Mouse (Mus musculus): ENCODE measurements around the gene Galm. TPM values are rescaled to one million over a fixed set of nuclear protein-coding genes. Genes with fewer than 3 reads are reported as not detected.
"Not testable (repeated sequence)": the region's sequence is repeated elsewhere in the genome, so short reads cannot be mapped to it uniquely, and the experiment has no call there.

Galm gene
- polyA plus RNA-seq, 1 experiment from 2014 or later, result 2.2 TPM

DNA sequence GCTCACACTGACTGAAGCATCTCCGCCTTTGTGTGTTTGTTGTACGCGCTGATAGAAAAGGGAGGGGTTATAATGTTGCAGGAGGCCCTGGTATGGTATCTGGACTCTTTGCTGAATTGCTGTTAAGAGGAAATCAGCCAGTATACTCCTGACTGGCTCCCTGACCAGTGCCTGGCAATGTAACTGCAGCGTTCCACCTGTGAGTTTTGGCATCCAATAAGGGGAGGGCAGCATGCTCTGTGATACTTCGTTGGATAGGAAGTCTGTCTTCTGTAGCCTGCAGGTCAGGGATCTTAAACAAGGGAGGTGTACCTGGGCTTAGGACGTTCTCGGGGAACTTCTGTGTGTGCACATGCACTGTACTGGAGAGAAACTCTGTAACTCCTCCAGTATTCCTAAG, 43.7 kb downstream of the Galm start:
- ATAC-seq (ENCODE audit: low FRiP score, low read depth), result no peak
- Histone ChIP-seq H3K36me3 (no peaks in the 10 kb centered on the region), H3K4me3 (no peak overlapping the region), H3K4me1 (replicated peaks) (peaks cover 20% of the 10 kb centered on the region), H3K9ac (no peak overlapping the region), H3K27me3 (no peaks in the 10 kb centered on the region), H3K9me3 (no peaks in the 10 kb centered on the region), H3K4me2 (no peak overlapping the region), H3K27ac (replicated peaks) (no peak overlapping the region)
- 88% methylated on average over 7 of the region's 7 CpGs for WGBS

DNA sequence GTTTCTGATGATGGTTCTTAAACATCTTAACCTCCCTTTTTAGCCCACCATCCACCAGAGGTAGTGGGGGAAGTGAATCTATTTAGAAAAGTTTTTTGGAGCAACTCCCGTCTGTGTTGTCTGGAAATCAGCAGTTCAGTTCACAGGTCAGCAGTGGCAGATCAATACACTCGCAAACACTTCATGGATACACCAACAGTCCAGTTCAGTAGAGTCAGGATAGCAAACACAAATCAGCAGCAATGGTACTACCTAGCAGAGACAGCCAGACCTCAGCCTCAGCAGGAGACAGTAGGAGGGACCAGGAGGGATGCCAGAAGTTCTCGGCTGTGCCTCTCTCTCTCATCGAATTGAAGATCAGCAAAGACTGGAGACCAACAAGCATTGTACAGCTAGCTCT, 44.7 kb downstream of the Galm start:
- no peak for ATAC-seq (ENCODE audit: low FRiP score, low read depth)
- Histone ChIP-seq H3K27ac (replicated peaks) (no peak overlapping the region), H3K4me3 (no peak overlapping the region), H3K4me1 (replicated peaks) (peaks cover 19% of the 10 kb centered on the region), H3K36me3 (no peaks in the 10 kb centered on the region), H3K9me3 (no peaks in the 10 kb centered on the region), H3K27me3 (no peaks in the 10 kb centered on the region), H3K4me2 (no peak overlapping the region), H3K9ac (no peak overlapping the region)
- WGBS, result 88% methylated on average over 4 of the region's 4 CpGs

DNA sequence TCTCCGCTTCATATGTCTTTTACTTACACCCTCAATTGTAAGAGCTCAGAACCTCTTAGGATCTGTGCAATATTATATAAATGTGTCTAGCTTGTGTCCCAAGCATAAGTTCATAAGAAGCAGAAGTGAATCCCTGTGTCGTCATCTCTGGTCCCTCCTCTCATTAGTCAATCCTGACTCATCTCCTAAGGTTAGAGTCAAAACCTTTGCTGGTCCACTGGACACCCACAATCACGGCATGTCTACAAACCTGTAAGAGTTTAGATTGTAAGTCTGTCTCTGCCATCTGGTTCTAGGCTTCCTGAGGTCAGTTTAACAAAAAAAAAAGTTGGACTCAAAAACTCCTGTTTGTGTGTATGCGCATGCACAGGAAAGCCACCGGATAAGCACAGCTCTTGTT, 45.5 kb downstream of the Galm start:
- no peak overlapping the region for H3K4me3 ChIP-seq
- no peaks in the 10 kb centered on the region for H3K36me3 ChIP-seq
- no peak overlapping the region for H3K4me2 ChIP-seq
- peaks cover 15% of the 10 kb centered on the region for H3K4me1 ChIP-seq (replicated peaks)
- no peak for ATAC-seq (ENCODE audit: low FRiP score, low read depth)
- H3K27me3 ChIP-seq, result no peaks in the 10 kb centered on the region
- H3K27ac ChIP-seq (replicated peaks), result no peak overlapping the region
- no peaks in the 10 kb centered on the region for H3K9me3 ChIP-seq
- H3K9ac ChIP-seq, result no peak overlapping the region
- WGBS, result 89% methylated on average over 5 of the region's 5 CpGs

DNA sequence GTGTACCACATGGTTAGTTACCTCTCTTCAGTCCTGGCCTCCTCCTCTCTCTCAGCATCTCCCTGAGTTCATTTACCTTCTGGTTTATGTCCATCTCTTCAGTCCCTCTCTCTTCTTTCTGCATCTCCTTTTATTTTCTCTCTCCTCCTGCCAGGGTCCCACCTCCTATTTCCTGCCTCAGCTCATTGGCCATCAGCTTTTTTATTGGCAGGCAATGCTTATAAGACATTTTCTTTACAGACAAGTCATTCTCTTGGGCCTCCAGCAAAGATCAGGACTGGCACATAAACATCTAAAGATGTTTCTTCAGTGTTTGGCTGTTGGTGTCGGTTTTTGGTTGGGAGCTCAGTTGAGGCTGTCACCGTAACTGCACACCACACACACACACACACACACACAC, 46.4 kb downstream of the Galm start:
- peaks cover 6% of the 10 kb centered on the region for H3K4me1 ChIP-seq (replicated peaks)
- WGBS, result 98% methylated on average over 2 of the region's 2 CpGs
- H3K27me3 ChIP-seq, result no peaks in the 10 kb centered on the region
- ATAC-seq (ENCODE audit: low FRiP score, low read depth), result no peak
- H3K9me3 ChIP-seq, result no peaks in the 10 kb centered on the region
- no peaks in the 10 kb centered on the region for H3K36me3 ChIP-seq
- no peak overlapping the region for H3K9ac ChIP-seq
- H3K27ac ChIP-seq (replicated peaks), result no peak overlapping the region
- H3K4me2 ChIP-seq, result no peak overlapping the region
- no peak overlapping the region for H3K4me3 ChIP-seq

DNA sequence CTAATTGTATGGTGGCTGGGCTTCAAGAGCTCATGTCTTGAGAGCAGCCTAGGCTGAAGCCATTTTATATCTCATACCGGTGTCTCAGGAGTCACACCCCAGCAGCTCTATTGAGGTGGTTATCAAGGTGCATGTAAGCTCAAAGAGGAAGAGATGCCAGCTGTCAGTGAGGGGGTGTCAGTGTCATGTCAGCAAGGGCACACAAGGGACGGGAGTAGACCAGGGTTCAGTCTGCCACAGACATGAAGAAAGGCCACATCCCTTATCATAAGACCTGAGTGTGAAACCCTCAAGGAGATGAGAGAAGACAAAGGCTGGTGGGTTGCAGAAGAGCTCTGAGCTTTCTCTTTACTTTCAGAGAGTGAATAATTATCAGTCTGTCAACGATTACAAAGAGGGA, 46.9 kb downstream of the Galm start:
- no peaks in the 10 kb centered on the region for H3K36me3 ChIP-seq
- no peak overlapping the region for H3K4me3 ChIP-seq
- H3K9ac ChIP-seq, result no peak overlapping the region
- H3K9me3 ChIP-seq, result no peaks in the 10 kb centered on the region
- peaks cover 1% of the 10 kb centered on the region for H3K4me1 ChIP-seq (replicated peaks)
- WGBS, result 82% methylated on average over 3 of the region's 3 CpGs
- no peak overlapping the region for H3K27ac ChIP-seq (replicated peaks)
- no peak for ATAC-seq (ENCODE audit: low FRiP score, low read depth)
- H3K27me3 ChIP-seq, result no peaks in the 10 kb centered on the region
- H3K4me2 ChIP-seq, result no peak overlapping the region

DNA sequence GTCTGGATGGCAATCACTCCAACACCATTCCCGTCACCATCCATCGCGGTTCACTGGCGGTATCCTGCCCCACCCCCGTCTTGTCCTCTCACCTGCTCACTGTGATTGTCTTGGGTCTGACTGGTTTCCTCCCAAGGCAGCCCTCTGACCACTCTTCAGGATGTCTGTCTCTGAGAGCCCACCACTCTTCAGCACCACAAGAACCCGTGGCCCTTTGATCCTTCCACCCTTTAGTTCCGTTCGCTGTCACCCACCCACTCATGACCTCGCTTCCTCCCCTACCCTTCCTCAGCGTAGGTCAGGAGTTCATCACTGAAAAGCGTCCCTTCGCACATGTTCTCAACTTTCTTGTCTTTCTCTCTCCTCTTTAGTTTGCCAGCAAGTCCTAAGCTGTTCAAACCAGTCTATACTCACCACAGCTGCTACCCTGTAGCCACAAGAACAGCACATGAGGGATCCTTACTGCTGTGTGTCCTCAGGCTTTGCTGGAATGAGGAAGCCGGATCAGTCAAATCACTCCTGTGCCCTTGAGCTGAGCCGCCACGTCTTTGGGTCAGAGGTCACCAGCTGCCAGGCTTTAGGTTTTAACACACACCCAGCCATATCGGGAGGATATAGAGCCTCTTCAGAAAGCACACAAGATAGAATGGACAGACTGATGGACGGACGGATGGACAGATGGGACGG, 47.6 kb downstream of the Galm start:
- Histone ChIP-seq H3K27ac (replicated peaks) (no peak overlapping the region), H3K36me3 (no peaks in the 10 kb centered on the region), H3K27me3 (no peaks in the 10 kb centered on the region), H3K4me2 (no peak overlapping the region), H3K4me1 (replicated peaks) (no peaks in the 10 kb centered on the region), H3K9ac (no peak overlapping the region), H3K9me3 (no peaks in the 10 kb centered on the region), H3K4me3 (no peak overlapping the region)
- 79% methylated on average over 19 of the region's 19 CpGs for WGBS
- no peak for ATAC-seq (ENCODE audit: low FRiP score, low read depth)

DNA sequence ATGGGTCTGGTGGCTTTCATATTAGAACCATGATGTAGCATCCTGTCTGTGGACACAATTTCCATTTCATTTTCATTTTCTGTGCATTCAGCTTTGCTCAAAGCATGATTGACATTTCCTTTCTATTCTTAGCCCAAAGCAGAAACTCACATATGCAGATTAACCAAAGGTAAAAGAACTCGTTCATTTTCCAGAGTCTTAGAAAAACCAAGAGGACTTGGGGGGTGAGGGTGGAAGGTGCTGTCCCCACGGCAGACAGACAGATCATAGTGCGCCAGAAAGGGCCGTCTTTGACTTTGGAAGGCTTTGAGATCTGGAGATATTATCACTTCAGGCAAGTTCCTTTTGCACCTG, 48.1 kb downstream of the Galm start:
- whole genome bisulfite sequencing, result 78% methylated on average over 4 of the region's 4 CpGs
- ATAC-seq (ENCODE audit: low FRiP score, low read depth), result no peak
- Histone ChIP-seq H3K27me3 (no peaks in the 10 kb centered on the region), H3K4me3 (no peak overlapping the region), H3K9ac (no peak overlapping the region), H3K4me2 (no peak overlapping the region), H3K27ac (replicated peaks) (no peak overlapping the region), H3K9me3 (no peaks in the 10 kb centered on the region), H3K36me3 (no peaks in the 10 kb centered on the region), H3K4me1 (replicated peaks) (no peaks in the 10 kb centered on the region)

DNA sequence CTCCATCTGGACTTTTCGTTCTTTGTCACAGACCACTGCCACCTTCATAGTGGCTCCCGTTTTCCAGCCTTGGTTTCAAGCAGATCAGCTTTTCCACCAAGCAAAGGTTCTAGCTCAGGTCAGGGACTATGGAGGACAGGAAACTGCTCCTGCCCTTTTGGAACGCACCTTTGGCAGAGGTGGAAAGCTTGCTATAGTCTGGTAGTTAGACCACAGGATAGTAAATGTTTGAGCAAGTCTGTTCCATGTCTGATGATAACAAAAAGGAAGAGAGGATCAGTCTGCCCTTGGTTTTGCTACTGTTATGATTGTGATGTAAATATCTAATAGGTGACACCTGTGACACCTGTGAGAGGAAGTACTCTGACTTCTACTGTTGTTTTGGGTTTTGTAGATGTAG, 48.7 kb downstream of the Galm start:
- Histone ChIP-seq H3K36me3 (no peaks in the 10 kb centered on the region), H3K9ac (no peak overlapping the region), H3K4me1 (replicated peaks) (no peaks in the 10 kb centered on the region), H3K27me3 (no peaks in the 10 kb centered on the region), H3K4me3 (no peak overlapping the region), H3K4me2 (no peak overlapping the region), H3K27ac (replicated peaks) (no peak overlapping the region), H3K9me3 (no peaks in the 10 kb centered on the region)
- no peak for ATAC-seq (ENCODE audit: low FRiP score, low read depth)
- 91% methylated on average over 3 of the region's 3 CpGs for WGBS

DNA sequence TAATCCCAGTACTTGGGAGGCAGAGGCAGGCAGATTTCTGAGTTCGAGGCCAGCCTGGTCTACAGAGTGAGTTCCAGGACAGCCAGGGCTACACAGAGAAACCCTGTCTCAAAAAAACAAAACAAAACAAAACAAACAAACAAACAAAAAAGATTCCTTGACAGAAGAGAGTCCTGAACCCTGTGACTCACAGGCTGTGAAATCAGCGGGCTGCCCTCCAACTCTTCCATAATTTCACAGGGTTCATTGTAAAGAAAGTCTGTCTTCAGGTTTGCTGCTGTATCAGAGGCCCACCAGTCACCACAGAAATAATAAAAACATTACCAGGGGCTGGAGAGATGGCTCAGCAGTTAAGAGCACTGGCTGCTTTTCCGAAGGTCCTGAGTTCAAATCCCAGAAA, 51.6 kb downstream of the Galm start:
- H3K27me3 ChIP-seq; H3K9me3 ChIP-seq; H3K4me1 ChIP-seq (replicated peaks); H3K4me2 ChIP-seq; H3K27ac ChIP-seq (replicated peaks); H3K9ac ChIP-seq; H3K4me3 ChIP-seq; H3K36me3 ChIP-seq; ATAC-seq (ENCODE audit: low FRiP score, low read depth): not testable (repeated sequence)
- 97% methylated on average over 3 of the region's 3 CpGs for WGBS

DNA sequence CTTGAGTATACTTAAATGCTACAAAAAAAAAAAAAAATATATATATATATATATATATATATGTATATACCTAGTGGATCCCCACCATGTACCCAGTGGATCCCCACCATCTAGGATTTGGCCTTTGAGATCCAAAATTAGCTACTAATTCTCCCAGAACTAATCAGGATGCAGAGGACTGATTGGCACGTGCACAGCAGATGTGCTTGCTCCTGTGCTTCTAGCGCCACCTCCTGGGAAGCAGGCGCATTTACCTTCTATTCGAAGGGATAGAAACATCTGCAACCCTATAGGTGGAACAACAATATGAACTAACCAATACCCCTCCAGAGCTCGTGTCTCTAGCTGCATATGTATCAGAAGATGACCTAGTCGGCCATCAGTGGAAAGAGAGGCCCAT, 52.7 kb downstream of the Galm start:
- H3K9me3 ChIP-seq, result no peaks in the 10 kb centered on the region
- H3K27ac ChIP-seq (replicated peaks), result no peak overlapping the region
- H3K4me3 ChIP-seq, result no peak overlapping the region
- H3K9ac ChIP-seq, result no peak overlapping the region
- no peak overlapping the region for H3K4me2 ChIP-seq
- no peaks in the 10 kb centered on the region for H3K4me1 ChIP-seq (replicated peaks)
- H3K27me3 ChIP-seq, result no peaks in the 10 kb centered on the region
- WGBS, result 0% methylated on average over 6 of the region's 6 CpGs
- no peaks in the 10 kb centered on the region for H3K36me3 ChIP-seq
- ATAC-seq (ENCODE audit: low FRiP score, low read depth), result peak; percentile 91

DNA sequence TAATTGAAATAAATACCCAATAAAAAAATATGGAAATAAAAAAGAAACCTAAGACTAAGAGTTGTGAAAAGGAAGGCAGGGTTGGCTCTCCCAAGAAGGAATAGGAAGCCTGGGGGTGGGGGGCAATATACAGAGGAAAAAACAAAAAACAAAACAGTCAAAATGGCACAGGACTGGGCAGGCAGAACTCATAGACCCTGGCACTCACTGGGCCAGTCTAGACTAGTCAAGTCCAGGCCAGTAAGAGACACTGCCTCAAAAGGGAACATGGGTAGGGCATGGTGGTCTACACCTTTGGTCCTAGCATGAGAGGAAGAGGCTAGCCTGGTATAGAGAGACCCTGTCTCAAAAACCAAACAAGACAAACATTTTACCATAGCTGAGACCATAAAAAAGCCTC, 53.2 kb downstream of the Galm start:
- ATAC-seq (ENCODE audit: low FRiP score, low read depth), result peak; percentile 31; the same call in 1 of the 2 replicates

DNA sequence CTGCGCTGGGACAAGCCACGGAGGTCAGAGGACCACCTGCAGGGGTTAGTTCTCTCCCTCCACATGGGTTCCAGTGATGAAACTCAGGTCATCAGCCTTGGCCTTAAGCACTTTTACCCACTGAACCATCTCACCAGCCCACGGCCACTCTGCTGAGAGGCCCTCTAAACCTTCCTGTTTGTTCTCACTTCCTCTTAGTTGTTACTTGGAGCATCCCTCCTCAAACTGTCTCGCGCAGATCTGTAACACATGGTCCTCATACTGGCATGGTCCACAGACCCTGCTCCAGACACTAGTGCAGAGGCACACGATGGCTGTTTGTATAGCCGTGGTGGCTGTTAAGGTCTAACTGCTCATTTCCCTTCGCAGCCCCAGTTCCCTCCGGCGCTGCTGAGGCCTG, 56.3 kb downstream of the Galm start:
- Histone ChIP-seq H3K27ac (replicated peaks) (no peak overlapping the region), H3K9me3 (no peaks in the 10 kb centered on the region)

More for the DNA sequence above, 53.2 kb downstream of the Galm start:
- Histone ChIP-seq H3K27me3 (no peaks in the 10 kb centered on the region), H3K36me3 (no peaks in the 10 kb centered on the region), H3K9ac (no peak overlapping the region), H3K4me2 (no peak overlapping the region), H3K4me3 (no peak overlapping the region), H3K9me3 (no peaks in the 10 kb centered on the region), H3K27ac (replicated peaks) (no peak overlapping the region), H3K4me1 (replicated peaks) (no peaks in the 10 kb centered on the region)

DNA sequence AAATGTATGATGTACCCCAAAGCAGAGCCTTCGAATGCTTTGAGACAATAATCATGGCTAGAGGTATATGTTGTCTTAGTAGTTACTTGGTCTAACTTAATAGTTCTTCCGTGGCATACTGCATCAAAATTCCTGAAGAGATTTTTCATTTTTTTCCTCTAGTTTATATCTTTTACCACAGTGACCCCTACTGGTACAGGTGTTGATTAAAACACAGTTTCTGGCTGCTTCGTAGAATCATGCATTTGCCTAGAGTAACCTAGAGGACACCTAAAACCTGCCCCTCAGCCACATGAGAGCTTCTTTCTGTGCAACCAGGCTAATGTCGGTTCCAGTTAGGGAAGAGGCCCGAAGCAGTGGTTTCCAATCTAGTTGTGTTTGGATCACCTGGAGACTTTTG, 65.8 kb downstream of the Galm start:
- H3K4me3 ChIP-seq, result no peak overlapping the region
- no peaks in the 10 kb centered on the region for H3K9me3 ChIP-seq
- peak; percentile 25; the same call in 1 of the 2 replicates for ATAC-seq (ENCODE audit: low FRiP score, low read depth)
- H3K27ac ChIP-seq (replicated peaks), result no peak overlapping the region
- peaks cover 26% of the 10 kb centered on the region for H3K36me3 ChIP-seq
- no peak overlapping the region for H3K9ac ChIP-seq
- H3K27me3 ChIP-seq, result no peaks in the 10 kb centered on the region
- H3K4me2 ChIP-seq, result no peak overlapping the region
- H3K4me1 ChIP-seq (replicated peaks), result no peaks in the 10 kb centered on the region
- WGBS, result 65% methylated on average over 5 of the region's 5 CpGs

More for the DNA sequence above, 56.3 kb downstream of the Galm start:
- H3K27me3 ChIP-seq, result no peaks in the 10 kb centered on the region
- no peak overlapping the region for H3K4me2 ChIP-seq
- no peaks in the 10 kb centered on the region for H3K36me3 ChIP-seq
- no peak overlapping the region for H3K9ac ChIP-seq
- no peak overlapping the region for H3K4me3 ChIP-seq
- no peak for ATAC-seq (ENCODE audit: low FRiP score, low read depth)
- H3K4me1 ChIP-seq (replicated peaks), result no peaks in the 10 kb centered on the region
- 86% methylated on average over 10 of the region's 10 CpGs for WGBS

All from hindbrain, embryonic 15.5 days (tissue).